Mouse (Mus musculus) erythroid progenitor cell, adult 5-6 weeks (primary cell): ENCODE measurements around the gene Gtf2e1. TPM values are rescaled to one million over a fixed set of nuclear protein-coding genes. Genes with fewer than 3 reads are reported as not detected.
A peak's percentile ranks its signal among the peaks of the same experiment; 100 is the strongest.

Source experiments
- ATAC-seq: replicated peaks from 2 replicates; pipeline ENCODE4 v1.8.0; 2016; ENCODE audit warnings: moderate number of reproducible peaks, mild to moderate bottlenecking, moderate TSS enrichment, inconsistent platforms; ENCODE audit not compliant: poor library complexity, low FRiP score, severe bottlenecking
- total RNA-seq, 2 experiments: library from RNA; stranded (forward) in 1 of 2; stranded (reverse) in 1 of 2; fragments of 150-400 nt in 1 of 2; fragments of 186-747, 209-891 nt in 1 of 2; gene quantifications; 2 replicates each; pipeline versions ENCODE4 v1.2.3 to v1.2.4; 2015 to 2017; ENCODE audit warnings: low replicate concordance in 2 of 2

Gene Gtf2e1
- total RNA-seq (2015; ENCODE audit: low replicate concordance) (0.42 and 3.2 TPM in 2 replicates), total RNA-seq (2017; ENCODE audit: low replicate concordance) (3.0 and 3.7 TPM in 2 replicates)

DNA sequence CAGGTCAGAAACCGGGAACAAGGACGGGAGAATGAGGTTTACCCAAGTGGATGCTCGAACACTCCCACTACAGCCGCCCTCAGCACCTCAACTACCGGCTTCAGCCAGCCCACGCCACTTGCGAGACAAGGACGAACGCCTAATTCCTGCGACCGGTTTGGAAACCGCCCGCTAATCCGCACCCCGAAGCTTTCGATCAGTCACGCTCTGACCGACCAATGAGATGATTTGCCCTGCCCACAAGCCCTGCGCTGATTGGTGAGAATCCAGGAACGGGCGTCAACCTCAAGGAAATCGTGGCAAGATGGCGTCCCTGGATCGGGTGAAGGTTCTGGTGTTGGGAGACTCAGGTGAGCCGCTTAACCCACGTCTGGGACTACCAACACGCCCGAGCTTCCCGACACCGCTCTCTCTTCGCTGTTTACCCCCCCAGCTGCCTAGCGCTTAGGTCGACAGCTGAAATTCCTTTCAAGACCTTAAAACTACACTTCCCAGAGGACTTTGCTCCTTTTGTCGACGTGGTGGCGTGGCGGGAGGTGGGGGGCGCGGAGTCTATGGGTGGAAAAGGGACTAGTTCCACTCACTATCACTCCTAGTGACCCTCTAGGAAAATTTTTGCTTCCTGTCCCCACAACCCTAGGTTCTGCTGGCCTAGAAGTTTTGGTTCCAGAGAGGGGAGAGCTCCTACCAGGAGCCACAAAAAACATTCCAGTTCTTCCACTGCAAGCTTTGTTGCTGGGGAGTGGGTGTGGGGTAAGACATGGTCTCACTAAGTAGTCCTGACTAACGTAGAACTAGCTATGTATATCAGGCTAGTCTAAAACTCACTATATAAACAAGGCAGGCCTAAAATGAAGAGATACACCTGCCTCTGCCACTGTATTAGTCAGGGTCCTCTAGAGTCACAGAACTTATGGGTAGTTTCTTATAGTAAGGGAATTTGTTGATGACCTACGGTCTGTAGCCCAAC lies at the start of gene Gtf2e1, which contains the start of gene Rabl3:
Gtf2e1 (minus strand) TSS at position 179 of the 970 bp plus-strand sequence.
Rabl3 (plus strand) TSS at position 275 of the 970 bp plus-strand sequence.
- peak; percentile 97 for ATAC-seq

DNA sequence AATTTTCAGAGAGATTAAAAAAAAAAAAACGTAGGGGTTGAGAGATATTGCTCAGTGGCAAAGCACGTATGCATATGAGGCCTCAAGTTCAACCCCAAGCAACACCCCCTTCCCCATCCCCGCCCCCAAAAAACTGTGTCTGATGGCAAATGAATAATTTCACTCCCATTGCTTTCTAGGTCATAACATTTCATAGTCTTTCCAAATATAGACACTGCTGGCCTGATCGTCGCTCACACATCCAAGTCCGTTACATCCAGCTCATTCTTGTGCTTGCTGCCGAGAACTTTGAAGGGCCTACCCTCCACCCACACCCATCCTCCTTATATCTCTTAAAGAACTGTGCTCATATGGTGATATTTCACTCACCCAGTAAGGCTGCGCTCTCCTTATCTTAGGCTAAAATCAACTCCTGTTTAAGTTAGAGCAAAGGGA lies 45.6 kb upstream of the Gtf2e1 start:
- no peak for ATAC-seq

DNA sequence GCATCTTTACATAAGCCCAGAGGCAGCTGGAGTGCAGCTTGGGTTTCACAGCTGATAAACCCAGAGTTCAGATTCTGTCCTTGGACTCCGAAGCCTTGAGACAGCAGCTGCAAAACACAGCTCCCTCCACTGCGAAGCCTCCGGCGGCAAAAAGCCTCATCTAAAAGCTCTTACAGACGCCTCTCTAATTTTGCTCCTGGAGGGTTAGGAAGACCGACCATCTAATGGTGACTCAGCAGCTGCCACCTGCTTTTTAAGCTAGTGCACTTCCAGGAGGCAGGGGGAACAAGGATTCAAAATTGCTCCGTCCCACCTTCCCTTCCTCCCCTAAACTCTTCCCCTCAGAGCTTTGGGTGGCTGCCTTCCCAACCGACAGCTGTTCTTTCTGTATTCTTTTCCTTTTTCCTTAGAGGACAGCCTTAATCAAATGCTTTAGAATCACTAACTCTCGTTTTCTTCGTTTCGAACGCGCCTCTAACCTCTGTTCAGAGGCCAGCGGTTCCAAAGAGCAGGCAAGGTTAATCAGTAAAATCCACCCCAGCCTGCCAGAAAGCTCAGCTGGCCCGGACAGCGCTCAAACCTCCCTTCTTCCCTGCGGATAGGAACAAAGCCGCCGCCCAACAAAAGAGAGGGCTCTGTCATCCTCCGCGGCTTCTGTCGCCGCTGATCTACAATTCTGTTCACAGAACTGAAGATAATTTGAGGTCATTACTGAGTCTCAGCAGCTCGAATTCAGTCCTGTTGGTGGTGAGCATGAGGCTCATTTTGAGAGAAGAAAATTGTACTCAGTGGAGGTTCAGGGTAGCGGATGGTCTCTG lies 44.8 kb upstream of the Gtf2e1 start:
- ATAC-seq, result no peak

DNA sequence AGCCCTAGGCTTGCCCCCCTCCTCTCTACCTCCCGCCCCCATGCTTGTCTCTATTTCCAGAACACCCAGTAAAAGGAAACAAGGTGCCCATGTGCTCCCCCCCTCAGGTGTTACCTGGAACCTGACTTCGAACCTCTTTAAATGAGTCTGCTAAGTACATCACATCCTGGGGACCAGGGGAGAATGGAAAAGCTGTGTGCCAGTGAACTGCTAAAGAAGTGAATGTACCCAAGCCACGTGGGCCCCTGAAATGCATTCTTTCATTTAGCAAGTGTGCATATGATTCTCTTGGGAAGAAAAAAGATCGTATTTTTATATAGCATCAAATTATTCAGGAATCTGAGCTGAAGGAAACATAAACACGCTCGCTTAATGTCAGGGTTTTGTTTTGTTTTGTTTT lies 44.2 kb upstream of the Gtf2e1 start:
- no peak for ATAC-seq

DNA sequence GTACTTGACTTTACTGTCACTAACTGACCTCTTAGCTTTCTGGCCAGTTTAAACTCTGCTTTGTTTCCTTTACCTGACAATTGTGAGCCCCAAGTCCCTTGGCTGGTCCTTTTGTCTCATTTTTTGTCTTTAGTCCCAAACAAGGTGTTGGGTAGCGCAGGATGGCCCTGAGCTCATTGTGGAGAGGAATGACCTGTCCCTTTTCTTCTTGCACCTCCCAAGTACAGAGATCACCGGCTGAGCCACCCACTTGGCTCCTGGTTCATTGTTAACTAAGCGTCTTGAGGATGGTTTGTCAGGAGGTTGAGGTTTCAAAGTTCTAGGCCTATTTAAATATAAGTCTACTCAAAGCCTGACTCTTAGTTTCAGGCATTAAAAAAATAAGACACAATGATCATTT lies 43.7 kb upstream of the Gtf2e1 start:
- ATAC-seq, result no peak

DNA sequence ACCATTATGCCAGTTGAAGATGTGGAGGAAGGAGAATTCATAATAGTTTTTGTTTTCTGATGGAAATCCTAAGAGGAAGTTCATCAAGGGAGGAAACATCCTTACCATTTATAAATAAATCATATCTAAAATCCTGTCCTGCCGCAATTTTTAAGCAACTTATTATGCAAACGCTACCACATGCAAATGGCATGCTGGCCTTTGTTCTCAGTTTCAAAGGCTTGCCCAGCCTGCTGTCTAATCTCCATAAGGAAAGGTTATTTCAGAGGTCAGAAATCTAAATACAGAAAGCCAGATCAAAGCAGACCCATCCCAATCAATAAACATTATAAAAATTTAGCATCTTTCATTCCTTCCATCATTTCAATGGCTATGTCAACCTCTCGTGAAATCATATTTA lies 42.3 kb upstream of the Gtf2e1 start:
- ATAC-seq, result no peak

DNA sequence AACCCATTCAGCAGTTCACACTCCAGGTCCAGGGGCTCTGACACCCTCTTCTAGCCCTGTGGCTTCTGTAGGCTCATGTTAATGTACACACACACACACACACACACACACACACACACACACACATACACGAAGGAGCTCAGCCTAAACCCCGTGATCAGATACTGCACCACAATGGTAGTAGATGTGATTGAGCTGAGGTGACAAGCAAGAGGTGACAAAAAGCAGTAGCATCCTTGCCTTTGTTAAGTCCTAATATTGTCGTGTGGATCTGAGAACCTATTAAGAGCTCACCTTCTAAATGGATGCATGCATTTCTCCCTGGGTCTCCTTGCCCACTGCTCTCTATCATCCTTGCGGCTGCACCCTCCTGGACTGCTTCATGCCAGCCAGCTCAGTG lies 41.1 kb upstream of the Gtf2e1 start:
- ATAC-seq, result no peak

DNA sequence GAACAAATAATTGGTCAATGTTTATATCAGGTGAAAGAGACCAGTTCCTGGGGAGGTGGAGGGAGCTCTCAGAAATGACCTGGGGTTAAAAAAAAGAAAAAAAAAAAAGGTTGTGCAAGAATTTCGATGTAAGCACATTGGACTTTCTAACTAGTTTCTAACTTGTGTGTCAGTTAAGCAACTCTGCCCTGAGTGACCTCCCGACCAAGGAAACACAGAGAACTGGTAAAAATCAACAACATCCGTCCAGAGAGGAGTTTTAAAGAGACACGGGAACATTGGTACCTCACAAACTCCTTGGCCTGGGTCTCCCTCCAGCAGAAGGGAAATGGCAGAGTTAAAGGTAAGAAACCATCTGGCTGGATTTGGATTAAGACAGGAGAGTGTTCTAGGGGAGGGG lies 40.4 kb upstream of the Gtf2e1 start, which contains the start of gene Hgd:
Hgd (plus strand) TSS at position 160 of the 400 bp plus-strand sequence.
- no peak for ATAC-seq

DNA sequence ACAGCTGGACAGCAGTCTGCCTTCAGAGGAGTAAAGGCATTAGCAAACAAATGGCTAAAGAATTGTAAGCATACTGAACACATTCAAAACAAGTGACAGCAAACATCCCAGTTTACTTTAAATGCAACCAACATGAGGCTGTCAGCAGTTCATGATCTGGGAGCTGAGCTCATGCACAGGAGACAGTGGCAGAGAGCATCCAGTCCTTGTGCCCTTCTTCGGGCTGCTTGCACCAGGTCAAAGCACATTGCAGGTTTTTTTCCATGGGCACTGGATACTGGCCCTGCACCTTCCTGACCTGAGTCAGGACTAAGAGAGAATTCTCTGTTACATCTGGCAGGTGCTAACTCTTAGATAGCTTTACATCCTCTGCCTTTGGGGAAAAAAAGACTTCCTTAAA lies 40.0 kb upstream of the Gtf2e1 start:
- no peak for ATAC-seq

DNA sequence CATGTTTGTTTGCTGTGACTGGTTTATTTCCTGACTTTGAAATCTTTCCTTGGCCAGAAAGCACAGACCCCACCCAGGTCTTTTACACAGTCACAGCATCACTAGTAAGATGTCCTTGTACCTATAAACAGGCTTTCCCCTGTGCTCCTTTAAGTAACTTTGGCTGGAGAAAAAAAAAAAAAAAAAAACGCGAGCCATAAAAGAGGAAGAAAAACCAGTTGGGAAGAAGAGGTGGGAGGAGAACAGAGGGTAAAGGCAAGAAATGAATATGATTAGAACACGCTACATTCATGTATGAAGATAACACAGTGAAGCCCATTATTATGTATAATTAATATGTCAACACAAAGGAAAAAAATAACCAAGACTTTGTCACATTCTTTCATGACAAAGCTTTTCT lies 35.7 kb upstream of the Gtf2e1 start:
- no peak for ATAC-seq

DNA sequence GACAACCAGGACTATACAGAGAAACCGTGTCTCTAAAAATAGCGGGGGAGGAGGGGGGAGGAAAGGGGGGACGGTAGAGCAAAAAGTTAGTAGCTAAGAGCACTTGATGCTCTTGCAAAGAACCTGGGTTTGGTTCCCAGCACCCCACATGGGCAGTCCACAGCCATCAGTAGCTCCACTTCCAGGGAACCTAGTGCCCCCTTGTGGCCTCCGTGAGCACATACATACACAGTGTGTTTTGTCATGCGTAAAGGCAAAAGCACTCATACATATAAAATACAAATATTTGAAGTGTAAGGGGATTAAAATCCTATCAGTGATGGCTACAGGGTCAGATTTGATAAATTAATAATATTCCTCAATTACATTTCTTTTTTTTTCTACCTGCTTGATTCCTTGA lies 33.5 kb upstream of the Gtf2e1 start:
- ATAC-seq, result no peak

DNA sequence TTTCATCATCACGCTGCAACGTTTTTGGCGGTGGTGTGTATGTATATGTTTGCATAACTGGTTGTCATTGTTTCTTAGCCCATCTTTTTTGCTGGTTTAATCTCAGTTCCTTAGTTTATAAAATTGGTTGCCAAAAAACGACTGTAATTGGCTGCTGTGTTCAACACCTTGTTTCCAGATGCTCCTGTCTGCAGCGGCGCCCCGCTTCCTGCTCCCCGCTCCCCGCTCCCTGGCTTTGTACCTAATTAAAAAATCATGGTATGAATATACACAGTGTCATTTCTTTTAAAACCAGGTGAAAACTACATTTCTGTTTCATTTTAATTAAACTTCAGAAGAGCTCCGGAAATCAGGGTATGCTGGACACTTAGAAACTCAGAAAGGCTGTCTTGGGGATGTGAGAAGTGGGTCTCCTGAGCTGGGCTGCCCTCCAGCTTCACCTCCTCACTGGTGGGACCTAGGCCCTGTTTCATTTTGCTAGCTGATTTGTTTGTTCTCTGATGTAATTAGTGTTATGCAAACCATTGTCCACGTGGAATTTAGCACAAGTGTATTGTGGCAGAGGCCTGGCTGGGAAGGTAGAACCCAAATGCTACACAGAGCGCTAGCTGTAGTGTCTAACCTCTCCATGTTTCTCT lies 32.6 kb upstream of the Gtf2e1 start:
- ATAC-seq, result no peak

DNA sequence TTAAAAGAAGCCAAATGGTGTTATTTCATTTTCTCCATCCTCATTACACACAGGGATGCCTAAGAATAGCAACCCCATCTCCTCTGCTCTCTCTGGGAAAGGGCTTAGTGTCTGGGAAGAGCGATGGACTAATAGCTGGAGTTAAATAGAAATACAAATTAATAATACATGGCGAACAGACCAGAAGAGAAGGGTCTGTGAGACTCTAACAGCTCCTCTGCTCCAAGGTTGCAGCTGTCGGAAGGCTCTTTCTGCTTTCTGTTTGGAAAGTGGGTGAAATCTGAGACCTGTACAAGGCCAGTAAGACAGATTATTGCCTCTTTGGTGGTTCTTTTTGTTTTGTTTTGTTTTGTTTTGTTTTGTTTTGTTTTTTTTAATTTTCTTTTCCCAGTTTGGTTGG lies 32.0 kb upstream of the Gtf2e1 start:
- no peak for ATAC-seq

DNA sequence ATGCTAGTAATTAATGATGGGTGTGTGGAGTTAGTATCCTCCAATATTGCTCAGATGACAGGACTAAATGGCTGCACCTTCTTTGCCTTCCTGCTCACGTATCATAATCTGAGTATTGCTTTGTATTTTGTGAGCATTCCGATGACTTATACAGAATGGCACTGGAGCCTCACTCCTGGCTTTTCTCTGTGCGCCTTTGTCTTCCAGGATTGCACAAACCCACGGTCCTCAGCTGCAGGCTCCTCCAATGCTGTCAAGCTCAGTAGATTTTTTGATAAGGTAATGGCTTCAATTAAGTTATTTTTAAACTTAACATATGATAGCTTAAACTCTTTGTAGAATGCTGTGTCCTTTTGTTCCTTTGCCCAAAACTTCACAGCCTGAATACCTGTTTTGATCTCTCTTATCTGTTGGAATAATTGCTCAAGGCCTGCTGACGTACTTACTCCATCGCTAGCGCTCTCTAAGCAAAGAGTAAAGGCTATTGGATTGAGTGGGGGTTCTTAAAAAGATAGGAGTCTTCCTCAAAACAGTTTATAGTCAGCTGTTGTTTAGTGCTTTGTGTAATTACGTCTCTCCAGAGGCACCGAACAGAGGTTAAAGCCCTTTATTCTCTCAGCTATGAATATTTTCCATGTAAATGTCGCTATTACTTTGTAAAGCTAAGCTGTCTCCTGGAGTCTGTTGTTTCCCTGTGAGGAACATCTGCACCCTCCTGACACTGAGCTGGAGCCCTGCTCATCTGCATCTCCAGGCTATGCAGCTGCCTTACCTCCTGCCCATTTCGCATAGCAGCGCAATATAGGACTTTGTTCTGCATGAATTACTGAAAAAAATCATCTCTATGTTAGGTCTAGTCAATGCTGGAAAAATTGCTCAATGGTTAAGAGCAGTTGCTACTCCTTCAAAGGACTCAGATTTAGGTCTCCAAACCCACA lies 27.8 kb upstream of the Gtf2e1 start:
- no peak for ATAC-seq

DNA sequence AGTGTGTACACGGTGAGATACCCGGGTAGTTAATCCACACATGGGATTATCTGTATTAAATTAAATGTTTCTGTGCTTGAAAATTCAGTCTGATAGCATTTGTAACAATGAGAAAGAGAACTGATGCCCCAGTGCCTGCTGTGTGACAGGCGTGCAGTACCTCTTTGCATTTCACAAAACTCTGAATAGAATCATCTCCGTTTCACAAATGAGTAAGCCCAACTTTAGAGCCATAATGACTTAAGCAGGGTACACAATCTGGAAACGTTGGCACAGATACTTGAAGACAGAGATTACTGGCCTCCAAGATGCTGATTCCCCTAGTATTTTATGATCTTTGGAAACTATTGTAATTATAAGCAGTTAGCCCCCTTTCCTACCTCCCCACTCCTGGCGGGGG lies 26.5 kb upstream of the Gtf2e1 start:
- ATAC-seq, result no peak

DNA sequence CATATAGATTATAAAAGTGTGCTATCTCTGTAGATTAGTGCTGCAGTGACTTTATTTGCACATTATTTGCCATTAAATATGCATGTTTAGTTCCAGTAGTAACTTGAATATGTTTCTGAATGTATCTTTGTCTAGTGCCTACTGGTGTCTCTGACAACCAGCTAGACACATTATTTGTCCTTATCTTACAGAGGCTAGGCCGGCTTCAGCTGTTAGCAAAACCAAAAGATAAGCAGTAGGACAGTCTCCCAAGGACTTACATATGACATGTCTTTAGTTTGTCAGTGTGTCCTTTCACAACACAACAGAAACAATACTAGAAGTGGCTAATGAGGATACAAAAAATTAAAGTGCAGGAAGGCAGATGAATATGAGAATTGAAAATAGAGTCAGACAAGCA lies 25.5 kb upstream of the Gtf2e1 start:
- no peak for ATAC-seq

DNA sequence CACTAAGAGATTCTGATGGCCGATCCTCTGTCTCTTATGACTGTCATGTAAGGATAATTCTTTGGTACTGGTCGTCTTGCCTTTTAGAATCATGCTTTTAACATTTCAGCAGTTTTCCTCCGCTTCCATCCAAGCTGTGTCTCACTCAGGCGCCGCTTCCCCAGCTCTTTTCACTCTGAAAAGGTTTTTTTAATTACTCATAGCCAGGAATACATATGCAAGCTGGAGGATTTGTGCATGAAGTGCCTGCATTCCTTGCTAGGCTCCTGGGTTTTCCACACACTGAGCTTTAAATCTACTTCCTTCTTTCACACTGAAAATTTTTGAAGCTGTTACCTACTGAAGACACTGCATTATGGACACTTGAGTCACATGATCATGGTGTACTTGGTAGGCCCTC lies 23.4 kb upstream of the Gtf2e1 start:
- ATAC-seq, result no peak

DNA sequence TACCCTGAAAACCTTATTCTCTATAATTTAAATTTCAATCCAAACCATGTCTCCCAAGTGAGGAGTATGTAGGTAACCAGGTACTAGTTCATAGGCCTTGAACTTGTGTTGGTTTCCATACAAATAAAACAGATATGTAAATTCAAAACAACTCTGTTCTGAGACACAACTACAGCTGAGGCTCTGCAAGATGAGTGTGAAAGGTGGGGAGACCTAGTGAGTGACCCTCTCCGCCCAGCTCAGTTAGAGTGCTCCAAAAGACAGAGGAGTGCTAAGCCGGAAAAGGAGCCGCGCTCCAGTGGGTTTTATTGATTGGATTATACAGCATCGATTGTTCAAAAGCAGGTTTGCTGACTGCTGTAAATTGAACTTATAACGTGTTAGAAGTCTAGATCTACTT lies 22.8 kb upstream of the Gtf2e1 start:
- ATAC-seq, result no peak

DNA sequence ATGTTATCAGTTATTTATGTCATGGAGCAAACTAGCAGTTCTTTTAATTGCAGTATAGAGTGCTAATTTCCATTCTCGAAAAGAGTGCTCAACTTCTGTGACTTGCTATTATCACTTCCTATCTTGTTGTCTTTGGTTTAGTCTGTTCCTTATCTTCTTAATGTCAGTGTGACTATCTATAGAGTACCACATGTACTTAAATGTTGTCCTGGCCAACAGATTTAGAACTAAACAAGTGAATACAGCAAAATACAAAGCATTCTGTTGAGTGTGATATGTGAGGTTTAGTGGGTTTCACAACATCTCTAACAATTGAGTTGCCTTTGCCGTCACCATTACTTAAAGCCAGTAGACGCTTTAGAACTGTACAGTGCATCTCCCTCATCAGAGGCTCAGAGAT lies 13.2 kb upstream of the Gtf2e1 start:
- no peak for ATAC-seq
